Mouse (Mus musculus): ENCODE results near the gene Dnah11. TPM values are rescaled to one million over a fixed set of nuclear protein-coding genes. Genes with fewer than 3 reads are reported as not detected.
"Not testable (repeated sequence)": the region's sequence is repeated elsewhere in the genome, so short reads cannot be mapped to it uniquely, and the experiment has no call there.

Gene Dnah11
- polyA plus RNA-seq, 1 experiment from 2014 or later = 0.09 TPM

DNA sequence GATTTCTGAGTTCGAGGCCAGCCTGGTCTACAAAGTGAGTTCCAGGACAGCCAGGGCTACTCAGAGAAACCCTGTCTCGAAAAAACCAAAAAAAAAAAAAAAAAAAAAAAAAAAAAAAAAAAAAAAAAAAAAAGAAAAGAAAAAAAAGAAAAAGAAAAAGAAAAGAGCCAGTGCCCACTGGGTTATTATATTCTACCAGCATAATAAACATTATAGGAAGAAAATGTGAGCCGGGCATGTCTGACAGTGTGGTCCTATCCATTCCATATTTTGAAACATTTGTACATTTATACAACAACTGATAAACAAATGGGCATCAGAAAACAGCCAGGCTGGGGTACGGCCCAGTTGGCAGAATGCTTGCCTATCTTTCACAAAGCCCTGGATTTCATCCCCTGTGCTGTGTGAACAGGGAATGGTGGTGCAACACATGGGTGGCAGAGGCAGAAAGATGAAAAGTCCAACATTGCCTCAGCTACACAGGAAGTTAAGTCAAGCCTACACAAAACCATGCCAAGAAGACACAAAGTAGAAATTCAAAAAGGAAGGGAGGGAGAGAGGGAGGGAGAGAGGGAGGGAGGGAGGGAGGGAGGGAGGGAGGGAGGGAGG, 293.5 kb downstream of the Dnah11 start:
- H3K4me3 ChIP-seq (ENCODE audit: low read length); H3K27me3 ChIP-seq (replicated peaks; ENCODE audit: control insufficient read depth, insufficient read depth, low read length); H3K27ac ChIP-seq (ENCODE audit: low read length); H3K4me1 ChIP-seq (ENCODE audit: control insufficient read depth, insufficient read depth, low read length); H3K4me2 ChIP-seq (ENCODE audit: low read depth, low read length); H3K9me3 ChIP-seq (ENCODE audit: control insufficient read depth, low read length); H3K36me3 ChIP-seq (ENCODE audit: control insufficient read depth, insufficient read depth, low read length); H3K9ac ChIP-seq (ENCODE audit: low read depth, low read length); ATAC-seq: not testable (repeated sequence)
- 80% methylated on average over 4 of the region's 4 CpGs for WGBS

DNA sequence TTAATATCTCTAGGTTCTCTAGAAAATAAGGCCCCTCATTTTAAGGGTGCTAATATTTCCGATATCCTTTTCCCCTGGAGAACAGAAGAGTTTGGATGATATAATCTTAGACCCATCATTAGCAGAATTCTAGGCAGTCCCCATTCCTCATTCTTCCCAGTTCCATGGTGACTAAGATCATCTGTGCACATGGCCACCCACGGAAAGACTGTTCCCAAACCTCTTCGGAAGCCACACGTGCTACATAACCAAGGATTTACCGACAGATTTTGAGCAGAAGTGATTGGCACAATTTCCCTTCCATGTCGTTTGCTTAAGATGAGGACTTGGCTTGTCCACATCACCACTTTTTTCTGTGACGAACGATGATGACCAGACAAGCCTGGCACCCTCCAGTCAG, 295.2 kb downstream of the Dnah11 start:
- Histone ChIP-seq H3K9ac (ENCODE audit: low read depth, low read length) (no peak overlapping the region), H3K27me3 (replicated peaks; ENCODE audit: control insufficient read depth, insufficient read depth, low read length) (no peaks in the 10 kb centered on the region), H3K4me1 (ENCODE audit: control insufficient read depth, insufficient read depth, low read length) (no peaks in the 10 kb centered on the region), H3K4me3 (ENCODE audit: low read length) (no peak overlapping the region), H3K36me3 (ENCODE audit: control insufficient read depth, insufficient read depth, low read length) (no peaks in the 10 kb centered on the region), H3K27ac (ENCODE audit: low read length) (no peak overlapping the region), H3K9me3 (ENCODE audit: control insufficient read depth, low read length) (no peaks in the 10 kb centered on the region), H3K4me2 (ENCODE audit: low read depth, low read length) (no peak overlapping the region)
- ATAC-seq = no peak
- 87% methylated on average over 8 of the region's 8 CpGs for WGBS

DNA sequence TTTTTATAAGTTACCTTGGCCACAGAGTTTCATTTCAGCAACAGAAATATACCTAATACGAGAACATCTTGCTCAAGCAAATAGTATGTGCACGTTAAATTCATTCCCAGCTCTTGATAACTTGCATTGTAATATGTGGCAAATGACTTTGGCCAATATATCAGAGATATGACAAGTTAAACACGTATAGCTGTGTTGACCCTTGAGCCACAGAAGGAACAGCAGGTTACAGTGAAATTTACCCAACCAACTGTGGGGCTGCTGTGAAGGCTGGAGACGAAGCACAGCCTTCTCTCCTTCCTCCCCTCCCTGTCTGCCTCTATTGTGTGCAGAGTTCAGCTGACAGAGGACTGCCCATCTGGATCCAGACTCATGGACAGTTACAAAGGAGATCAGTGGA, 297.5 kb downstream of the Dnah11 start:
- not testable (repeated sequence) for H3K9me3 ChIP-seq (ENCODE audit: control insufficient read depth, low read length); H3K36me3 ChIP-seq (ENCODE audit: control insufficient read depth, insufficient read depth, low read length); H3K27me3 ChIP-seq (replicated peaks; ENCODE audit: control insufficient read depth, insufficient read depth, low read length); H3K27ac ChIP-seq (ENCODE audit: low read length); H3K9ac ChIP-seq (ENCODE audit: low read depth, low read length); H3K4me1 ChIP-seq (ENCODE audit: control insufficient read depth, insufficient read depth, low read length); ATAC-seq; H3K4me3 ChIP-seq (ENCODE audit: low read length); H3K4me2 ChIP-seq (ENCODE audit: low read depth, low read length)
- 31% methylated on average over 1 of the region's 4 CpGs for WGBS

DNA sequence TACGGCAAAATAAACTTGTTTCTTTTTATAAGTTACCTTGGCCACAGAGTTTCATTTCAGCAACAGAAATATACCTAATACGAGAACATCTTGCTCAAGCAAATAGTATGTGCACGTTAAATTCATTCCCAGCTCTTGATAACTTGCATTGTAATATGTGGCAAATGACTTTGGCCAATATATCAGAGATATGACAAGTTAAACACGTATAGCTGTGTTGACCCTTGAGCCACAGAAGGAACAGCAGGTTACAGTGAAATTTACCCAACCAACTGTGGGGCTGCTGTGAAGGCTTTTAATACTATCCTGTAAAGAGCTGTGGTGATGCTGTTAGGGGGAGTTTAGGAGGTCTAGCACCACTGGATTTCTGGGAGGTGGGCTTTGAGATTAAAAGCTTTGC, 298.0 kb downstream of the Dnah11 start:
- no CpG with 5 or more reads among the region's 4 CpGs for WGBS
- not testable (repeated sequence) for H3K4me2 ChIP-seq (ENCODE audit: low read depth, low read length); H3K9me3 ChIP-seq (ENCODE audit: control insufficient read depth, low read length); H3K27me3 ChIP-seq (replicated peaks; ENCODE audit: control insufficient read depth, insufficient read depth, low read length); H3K4me1 ChIP-seq (ENCODE audit: control insufficient read depth, insufficient read depth, low read length); H3K27ac ChIP-seq (ENCODE audit: low read length); H3K4me3 ChIP-seq (ENCODE audit: low read length); H3K9ac ChIP-seq (ENCODE audit: low read depth, low read length); H3K36me3 ChIP-seq (ENCODE audit: control insufficient read depth, insufficient read depth, low read length)
- ATAC-seq = 0 out of 2 replicates have a peak, but pooled peaks have one; percentile 52

DNA sequence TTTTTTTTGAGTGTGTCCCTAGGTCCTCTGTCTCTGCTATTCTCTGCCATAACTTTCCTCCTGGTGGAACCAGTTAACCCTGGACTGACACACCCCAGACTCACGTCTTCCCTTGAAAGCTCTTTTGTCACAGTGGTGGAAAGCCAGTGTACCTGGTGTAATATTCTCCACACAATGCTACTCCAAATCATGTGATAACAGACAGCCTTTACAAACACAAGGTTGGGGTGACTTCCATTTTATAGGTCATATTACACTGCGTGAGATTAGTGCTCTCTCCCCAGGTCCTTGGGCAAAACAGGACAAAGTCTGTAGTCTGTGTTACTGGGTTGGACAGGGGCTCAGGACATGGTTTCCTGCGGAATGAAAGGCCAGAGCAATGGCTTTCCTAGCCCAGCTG, 311.4 kb downstream of the Dnah11 start:
- Histone ChIP-seq H3K9ac (ENCODE audit: low read depth, low read length) (no peak overlapping the region), H3K4me3 (ENCODE audit: low read length) (no peak overlapping the region), H3K36me3 (ENCODE audit: control insufficient read depth, insufficient read depth, low read length) (no peaks in the 10 kb centered on the region), H3K27me3 (replicated peaks; ENCODE audit: control insufficient read depth, insufficient read depth, low read length) (no peaks in the 10 kb centered on the region), H3K4me1 (ENCODE audit: control insufficient read depth, insufficient read depth, low read length) (no peaks in the 10 kb centered on the region), H3K27ac (ENCODE audit: low read length) (no peak overlapping the region), H3K9me3 (ENCODE audit: control insufficient read depth, low read length) (no peaks in the 10 kb centered on the region), H3K4me2 (ENCODE audit: low read depth, low read length) (no peak overlapping the region)
- peak; percentile 46; the same call in 1 of the 2 replicates for ATAC-seq
- WGBS = 71% methylated on average over 3 of the region's 3 CpGs

DNA sequence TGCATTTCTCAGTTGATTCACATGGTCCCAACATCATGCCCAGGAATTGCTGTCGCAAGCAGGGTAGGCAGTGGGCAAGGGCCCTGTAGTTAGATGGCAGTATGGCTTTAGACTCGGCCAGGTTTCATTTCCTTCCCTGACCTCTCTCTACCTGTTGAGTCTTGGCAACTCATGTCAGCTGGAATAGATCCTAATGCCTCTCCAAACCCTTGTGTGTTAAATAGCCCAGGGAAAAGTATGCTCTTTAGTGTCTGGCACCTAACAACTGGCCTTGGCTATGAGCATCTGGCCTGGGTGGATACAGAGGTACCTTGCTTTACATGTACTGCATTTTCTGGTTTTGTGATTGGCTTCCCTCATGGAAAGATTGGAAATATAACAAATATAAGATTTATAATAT, 314.2 kb downstream of the Dnah11 start:
- no peak overlapping the region for H3K4me2 ChIP-seq (ENCODE audit: low read depth, low read length)

DNA sequence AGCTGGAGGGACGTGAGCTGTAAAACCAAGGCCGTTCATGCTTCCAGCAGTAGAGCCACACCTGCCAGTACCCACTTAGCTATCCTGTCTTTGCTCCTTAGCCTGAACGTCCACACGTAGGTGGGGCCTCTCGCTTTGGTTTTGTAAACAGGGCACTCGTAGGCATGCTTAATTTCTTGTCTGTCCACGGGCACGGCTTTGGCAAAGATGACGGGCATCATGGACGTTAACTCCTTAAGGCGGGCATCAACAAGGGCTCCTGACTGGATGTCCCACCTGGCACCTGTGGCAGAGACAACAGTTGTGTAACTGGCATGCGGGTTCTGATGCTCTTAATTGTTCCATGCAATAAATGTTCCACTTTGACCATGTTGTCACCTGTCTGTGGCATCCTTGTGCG, 320.5 kb downstream of the Dnah11 start:
- H3K4me3 ChIP-seq (ENCODE audit: low read length) = no peak overlapping the region
- no peaks in the 10 kb centered on the region for H3K9me3 ChIP-seq (ENCODE audit: control insufficient read depth, low read length)
- 88% methylated on average over 13 of the region's 13 CpGs for WGBS
- no peak for ATAC-seq
- H3K36me3 ChIP-seq (ENCODE audit: control insufficient read depth, insufficient read depth, low read length) = peaks cover 8% of the 10 kb centered on the region
- H3K4me2 ChIP-seq (ENCODE audit: low read depth, low read length) = no peak overlapping the region
- no peaks in the 10 kb centered on the region for H3K27me3 ChIP-seq (replicated peaks; ENCODE audit: control insufficient read depth, insufficient read depth, low read length)
- no peak overlapping the region for H3K27ac ChIP-seq (ENCODE audit: low read length)
- H3K4me1 ChIP-seq (ENCODE audit: control insufficient read depth, insufficient read depth, low read length) = no peaks in the 10 kb centered on the region
- H3K9ac ChIP-seq (ENCODE audit: low read depth, low read length) = no peak overlapping the region

More for the DNA sequence above, 314.2 kb downstream of the Dnah11 start:
- ATAC-seq = no peak
- Histone ChIP-seq H3K36me3 (ENCODE audit: control insufficient read depth, insufficient read depth, low read length) (peaks cover 3% of the 10 kb centered on the region; the same call in 1 of the 2 replicates), H3K9ac (ENCODE audit: low read depth, low read length) (no peak overlapping the region), H3K27me3 (replicated peaks; ENCODE audit: control insufficient read depth, insufficient read depth, low read length) (no peaks in the 10 kb centered on the region), H3K27ac (ENCODE audit: low read length) (no peak overlapping the region), H3K9me3 (ENCODE audit: control insufficient read depth, low read length) (no peaks in the 10 kb centered on the region), H3K4me3 (ENCODE audit: low read length) (no peak overlapping the region), H3K4me1 (ENCODE audit: control insufficient read depth, insufficient read depth, low read length) (no peaks in the 10 kb centered on the region)
- 87% methylated on average over 2 of the region's 2 CpGs for WGBS

DNA sequence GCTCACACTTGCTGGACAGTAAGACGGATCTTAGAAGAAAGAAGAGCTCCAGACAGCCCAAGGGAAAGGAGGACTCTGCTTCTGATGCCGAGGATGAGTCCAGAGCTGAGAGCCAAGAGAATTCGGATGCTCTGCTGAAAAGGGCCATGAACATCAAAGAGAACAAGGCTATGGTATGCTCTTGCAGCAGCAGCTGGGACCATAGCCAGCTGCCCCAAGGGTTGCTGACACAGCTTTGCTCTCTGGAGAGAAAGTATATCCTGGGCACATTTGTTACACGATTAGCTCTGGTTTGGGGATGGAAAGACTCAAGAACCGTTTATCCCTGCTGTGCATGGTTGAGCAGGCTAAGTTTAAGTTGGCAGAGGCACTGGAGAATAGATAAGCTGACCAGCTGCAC, 326.6 kb downstream of the Dnah11 start:
- Histone ChIP-seq H3K9me3 (ENCODE audit: control insufficient read depth, low read length) (no peaks in the 10 kb centered on the region), H3K4me1 (ENCODE audit: control insufficient read depth, insufficient read depth, low read length) (0 out of 2 replicates have a peak, but pooled peaks cover 1% of the 10 kb centered on the region), H3K36me3 (ENCODE audit: control insufficient read depth, insufficient read depth, low read length) (peaks cover 5% of the 10 kb centered on the region; the same call in 1 of the 2 replicates), H3K27ac (ENCODE audit: low read length) (no peak overlapping the region), H3K27me3 (replicated peaks; ENCODE audit: control insufficient read depth, insufficient read depth, low read length) (no peaks in the 10 kb centered on the region), H3K9ac (ENCODE audit: low read depth, low read length) (no peak overlapping the region), H3K4me2 (ENCODE audit: low read depth, low read length) (no peak overlapping the region), H3K4me3 (ENCODE audit: low read length) (no peak overlapping the region)
- no peak for ATAC-seq
- 70% methylated on average over 5 of the region's 5 CpGs for WGBS

DNA sequence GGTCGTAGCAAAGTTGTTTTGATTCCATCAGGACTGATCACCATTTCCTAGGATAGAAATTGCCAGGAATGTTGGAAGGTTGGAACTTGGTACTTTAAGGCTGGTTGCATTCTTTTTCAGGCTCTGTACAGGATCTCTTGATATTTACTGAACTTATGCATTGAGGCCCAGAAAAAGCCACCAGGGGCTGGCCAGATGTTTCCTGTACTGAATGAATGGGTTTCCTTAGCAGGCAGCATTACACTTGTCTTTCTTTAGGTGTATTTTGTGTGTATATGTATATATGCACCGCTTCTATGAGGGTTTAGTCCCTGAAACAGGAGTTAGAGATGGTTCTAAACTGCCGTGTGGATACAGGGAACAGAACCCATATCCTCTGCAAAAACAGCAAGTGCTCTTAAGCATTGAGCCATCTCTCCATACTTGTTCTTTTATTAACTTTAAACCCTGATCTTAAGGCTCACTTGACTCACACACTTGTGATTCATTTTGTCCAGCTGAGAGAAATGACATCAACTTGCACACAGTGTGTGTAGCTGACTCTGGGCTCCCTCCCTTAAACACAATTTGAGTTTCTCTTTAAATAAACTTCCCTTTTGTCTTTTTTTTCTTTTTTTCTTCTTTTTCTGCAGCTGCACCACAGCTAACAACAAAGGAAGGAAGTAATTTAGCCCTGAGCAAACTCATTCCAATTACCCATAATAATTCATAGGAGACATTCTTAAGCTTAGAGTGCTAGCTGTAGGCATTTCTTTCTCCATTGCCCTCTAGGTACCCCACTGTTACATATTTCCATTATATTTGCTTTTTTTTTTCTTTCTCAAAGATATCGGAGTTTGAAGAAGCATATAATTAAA, 330.9 kb downstream of the Dnah11 start:
- no peaks in the 10 kb centered on the region for H3K27me3 ChIP-seq (replicated peaks; ENCODE audit: control insufficient read depth, insufficient read depth, low read length)
- H3K36me3 ChIP-seq (ENCODE audit: control insufficient read depth, insufficient read depth, low read length) = no peaks in the 10 kb centered on the region
- no peak for ATAC-seq
- H3K9me3 ChIP-seq (ENCODE audit: control insufficient read depth, low read length) = no peaks in the 10 kb centered on the region
- H3K27ac ChIP-seq (ENCODE audit: low read length) = no peak overlapping the region
- WGBS = 85% methylated on average over 4 of the region's 4 CpGs
- no peak overlapping the region for H3K4me2 ChIP-seq (ENCODE audit: low read depth, low read length)
- H3K9ac ChIP-seq (ENCODE audit: low read depth, low read length) = no peak overlapping the region
- peaks cover 9% of the 10 kb centered on the region; the same call in 1 of the 2 replicates for H3K4me1 ChIP-seq (ENCODE audit: control insufficient read depth, insufficient read depth, low read length)
- H3K4me3 ChIP-seq (ENCODE audit: low read length) = no peak overlapping the region
